Mouse (Mus musculus): ENCODE results near the gene Gm45837.

Gene Gm45837

GRCm38 (mm10) chr7:101410267-101410936, at the start of gene Gm45837:
Gene Gm45837, plus strand, starts transcription at chr7:101410886.
- no peak for DNase-seq (ENCODE audit: low spot score in 2 of 2)

- DNase-seq (ENCODE audit: low spot score in 2 of 2), result no peak
Observed at GRCm38 (mm10) chr7:101361021-101361420, 49.7 kb upstream of the Gm45837 start.

GRCm38 (mm10) chr7:101361767-101362166, 48.9 kb upstream of the Gm45837 start:
- peak in 1 of 2 experiments; percentile 64 for DNase-seq (ENCODE audit: low spot score in 2 of 2)

- DNase-seq (ENCODE audit: low spot score in 2 of 2), result no peak
Observed at GRCm38 (mm10) chr7:101362791-101363191, 47.9 kb upstream of the Gm45837 start.

- no peak for DNase-seq (ENCODE audit: low spot score in 2 of 2)
Observed at GRCm38 (mm10) chr7:101363914-101364313, 46.8 kb upstream of the Gm45837 start.

GRCm38 (mm10) chr7:101367901-101368852, 42.5 kb upstream of the Gm45837 start:
- DNase-seq (ENCODE audit: low spot score in 2 of 2), result no peak

GRCm38 (mm10) chr7:101369666-101370065, 41.0 kb upstream of the Gm45837 start:
- no peak for DNase-seq (ENCODE audit: low spot score in 2 of 2)

GRCm38 (mm10) chr7:101373082-101373481, 37.6 kb upstream of the Gm45837 start:
- DNase-seq (ENCODE audit: low spot score in 2 of 2), result no peak

GRCm38 (mm10) chr7:101374155-101374554, 36.5 kb upstream of the Gm45837 start:
- no peak for DNase-seq (ENCODE audit: low spot score in 2 of 2)

- no peak for DNase-seq (ENCODE audit: low spot score in 2 of 2)
Observed at GRCm38 (mm10) chr7:101376701-101377340, 33.9 kb upstream of the Gm45837 start.

- DNase-seq (ENCODE audit: low spot score in 2 of 2), result peak; percentile 75 to 83
Observed at GRCm38 (mm10) chr7:101377741-101378262, 32.9 kb upstream of the Gm45837 start.

- no peak for DNase-seq (ENCODE audit: low spot score in 2 of 2)
Observed at GRCm38 (mm10) chr7:101378285-101378684, 32.4 kb upstream of the Gm45837 start.

GRCm38 (mm10) chr7:101378796-101379465, 31.8 kb upstream of the Gm45837 start:
- no peak for DNase-seq (ENCODE audit: low spot score in 2 of 2)

- DNase-seq (ENCODE audit: low spot score in 2 of 2), result no peak
Observed at GRCm38 (mm10) chr7:101379732-101380131, 31.0 kb upstream of the Gm45837 start.

- no peak for DNase-seq (ENCODE audit: low spot score in 2 of 2)
Observed at GRCm38 (mm10) chr7:101381512-101381911, 29.2 kb upstream of the Gm45837 start.

GRCm38 (mm10) chr7:101382378-101382777, 28.3 kb upstream of the Gm45837 start:
- peak; percentile 56 to 77 for DNase-seq (ENCODE audit: low spot score in 2 of 2)

- DNase-seq (ENCODE audit: low spot score in 2 of 2), result no peak
Observed at GRCm38 (mm10) chr7:101383756-101384155, 26.9 kb upstream of the Gm45837 start.

GRCm38 (mm10) chr7:101384931-101385330, 25.8 kb upstream of the Gm45837 start:
- no peak for DNase-seq (ENCODE audit: low spot score in 2 of 2)

GRCm38 (mm10) chr7:101385331-101385733, 25.4 kb upstream of the Gm45837 start:
- no peak for DNase-seq (ENCODE audit: low spot score in 2 of 2)

- DNase-seq (ENCODE audit: low spot score in 2 of 2), result no peak
Observed at GRCm38 (mm10) chr7:101385866-101386452, 24.7 kb upstream of the Gm45837 start.

- DNase-seq (ENCODE audit: low spot score in 2 of 2), result no peak
Observed at GRCm38 (mm10) chr7:101389256-101389655, 21.4 kb upstream of the Gm45837 start.
